Mouse (Mus musculus) megakaryocyte progenitor cell, adult 5-6 weeks (primary cell): Measurements from ENCODE around the gene Colq. TPM values are rescaled to one million over a fixed set of nuclear protein-coding genes. Genes with fewer than 3 reads are reported as not detected.

Experiments used
- ATAC-seq: replicated peaks from 2 replicates; pipeline ENCODE4 v1.8.0; 2016; ENCODE audit warnings: mild to moderate bottlenecking, moderate TSS enrichment, inconsistent platforms; ENCODE audit not compliant: poor library complexity
- total RNA-seq, 2 experiments: library from RNA; stranded (forward) in 1 of 2; stranded (reverse) in 1 of 2; fragments of 157-497, 149-512 nt in 1 of 2; fragments of 200-1000 nt in 1 of 2; gene quantifications; 2 replicates each; pipeline versions ENCODE4 v1.2.3 to v1.2.4; 2015 to 2017

Gene Colq
- total RNA-seq, 2 experiments from 2014 or later = not detected

DNA sequence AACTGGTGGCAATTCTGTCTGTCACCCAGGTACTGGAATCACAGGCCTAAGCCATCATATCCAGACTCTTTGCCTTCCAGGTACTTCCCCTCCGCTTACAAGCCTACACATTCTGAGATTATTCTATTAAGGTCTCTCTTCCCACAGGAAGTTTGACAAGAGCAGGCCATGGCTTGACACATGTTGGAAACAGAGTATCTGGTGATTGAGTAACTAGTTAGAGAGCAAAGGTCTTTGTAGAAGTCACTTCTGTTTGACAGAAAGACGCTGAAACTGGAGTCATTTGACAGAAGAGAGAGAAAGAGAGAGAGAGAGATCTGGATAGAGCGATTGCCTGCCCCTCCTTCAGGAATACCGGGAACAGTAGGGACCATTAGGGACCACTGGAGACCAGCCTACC, 60.3 kb downstream of the Colq start:
- no peak for ATAC-seq

DNA sequence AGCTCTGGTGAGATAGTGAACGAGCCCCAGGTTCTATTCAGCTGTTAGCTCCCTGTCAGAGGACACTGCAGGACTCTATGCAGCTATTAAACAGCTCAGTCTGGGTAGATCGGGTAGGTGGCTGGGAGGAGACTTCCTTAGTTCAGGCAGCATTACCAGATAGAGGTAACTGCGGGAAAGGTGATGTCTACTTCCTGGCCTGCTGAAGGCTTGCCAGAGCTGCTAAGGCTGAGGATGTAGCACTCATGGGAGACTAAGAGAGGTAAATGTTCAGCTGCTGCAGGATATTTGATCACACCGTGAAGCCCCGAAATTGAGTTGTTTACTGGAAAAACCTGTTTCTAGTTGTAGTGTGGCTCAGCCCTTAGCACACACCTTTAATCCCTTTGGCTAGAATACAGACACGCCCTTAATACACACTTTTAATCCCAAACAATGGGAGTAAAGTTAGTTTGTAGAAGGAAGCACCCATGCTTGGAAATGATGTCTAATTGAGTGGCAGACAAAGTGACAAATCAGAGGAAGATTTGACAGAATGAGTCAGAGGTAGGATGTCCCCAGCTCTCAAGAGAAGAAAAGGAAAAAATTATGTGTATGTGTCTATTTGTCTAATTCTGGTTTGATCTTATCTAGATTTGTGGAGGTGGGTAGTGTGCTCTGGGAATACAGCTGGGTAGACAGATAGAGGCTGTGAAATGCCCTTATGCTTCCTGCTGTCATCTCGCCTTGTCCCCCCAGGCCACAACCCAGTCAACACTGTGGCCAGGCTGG, 65.9 kb downstream of the Colq start:
- no peak for ATAC-seq

DNA sequence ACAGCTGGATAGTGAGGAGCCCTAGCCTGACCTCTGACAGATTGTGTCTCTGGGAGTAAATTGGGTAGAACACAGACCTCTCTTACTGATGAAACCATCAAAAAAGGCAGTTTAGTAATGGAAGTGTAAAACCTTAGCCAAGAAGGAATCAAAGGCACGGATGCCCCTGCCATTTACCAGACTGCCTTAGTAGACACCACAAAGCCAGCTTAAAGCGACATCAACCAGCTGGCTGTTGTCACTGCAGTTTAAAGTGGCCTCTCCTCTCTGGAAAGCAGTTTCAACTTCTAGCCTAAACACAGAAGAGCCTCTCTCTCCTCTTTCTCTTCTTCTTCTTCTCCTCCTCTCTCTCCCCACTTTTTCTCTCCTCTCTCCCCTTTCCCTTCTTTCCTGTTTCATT, 69.8 kb downstream of the Colq start:
- ATAC-seq = no peak

DNA sequence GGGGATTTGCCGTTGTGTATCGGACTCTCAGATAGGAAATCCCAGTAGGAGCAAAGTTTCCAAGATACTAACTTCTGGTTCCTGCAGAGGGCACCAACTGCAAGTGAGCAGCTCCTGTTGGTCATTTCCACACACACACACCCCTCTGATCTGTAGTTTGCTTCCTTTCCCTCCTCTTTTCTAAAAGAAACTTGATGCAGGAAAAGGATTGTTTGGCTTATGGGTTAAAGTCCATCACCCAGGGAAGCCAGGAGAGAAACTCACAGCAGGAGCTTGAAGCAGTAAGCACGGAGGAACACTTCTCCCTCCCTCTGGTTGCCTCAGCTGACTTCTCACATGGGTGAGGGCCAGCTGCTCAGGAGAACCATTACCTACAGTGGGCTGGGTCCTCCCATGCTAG, 72.0 kb downstream of the Colq start:
- ATAC-seq = 0 out of 2 replicates have a peak, but pooled peaks have one; percentile 23

DNA sequence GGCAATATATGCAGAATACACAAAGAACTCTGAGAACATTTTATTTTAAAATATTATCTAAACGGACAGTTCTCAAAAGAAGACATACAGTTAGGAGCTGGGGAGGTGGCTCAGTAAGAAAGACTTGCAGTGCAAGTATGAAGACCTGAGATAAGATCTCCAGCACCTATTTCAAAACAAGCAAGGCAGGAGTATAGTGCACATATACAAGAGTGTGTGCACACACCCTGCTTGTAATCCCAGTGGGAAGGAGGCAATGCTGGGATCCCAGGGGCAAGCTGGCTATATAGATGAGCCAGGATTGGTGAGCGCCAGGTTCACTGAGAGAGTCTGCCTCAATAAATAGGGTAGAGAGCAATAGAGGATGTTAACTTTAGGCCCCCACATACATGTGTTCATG, 75.2 kb downstream of the Colq start:
- no peak for ATAC-seq

DNA sequence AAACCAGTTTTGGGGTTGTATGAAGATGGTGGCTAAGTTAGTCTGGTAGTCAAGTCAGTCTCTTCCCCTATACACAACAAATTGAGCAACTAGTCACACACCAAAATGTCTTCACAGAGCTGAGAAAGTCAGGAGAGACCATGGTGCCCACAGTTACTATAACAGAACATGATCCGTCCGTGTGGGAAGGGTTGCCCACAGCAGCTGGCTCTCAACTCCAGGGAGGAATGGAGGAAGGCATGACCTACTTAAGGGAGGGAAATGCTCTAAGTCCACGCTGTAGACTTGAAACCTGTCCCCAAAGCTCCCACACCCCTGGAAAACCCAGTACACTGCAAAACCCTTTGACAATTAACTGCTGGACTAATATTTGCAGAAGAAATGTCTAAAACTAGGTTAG, 80.8 kb downstream of the Colq start:
- no peak for ATAC-seq

DNA sequence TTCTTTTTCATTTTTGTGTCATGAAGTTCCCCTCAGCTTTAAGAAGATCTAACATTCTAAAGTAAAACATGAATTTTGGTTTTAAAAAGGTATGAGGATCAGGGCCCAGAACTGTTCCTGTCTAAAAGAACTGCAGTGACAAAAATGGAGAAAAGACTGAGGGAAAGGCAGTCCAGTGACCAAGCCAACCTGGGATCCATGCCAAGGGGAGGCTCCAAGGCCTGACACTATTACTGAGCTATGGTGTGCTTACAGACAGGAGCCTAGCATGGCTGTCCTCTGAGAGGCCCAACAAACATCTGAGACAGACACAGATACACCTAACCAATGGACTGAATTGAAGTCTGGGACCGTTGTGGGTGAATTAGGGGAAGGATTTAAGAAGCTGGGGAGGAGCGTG, 81.2 kb downstream of the Colq start:
- ATAC-seq = no peak

DNA sequence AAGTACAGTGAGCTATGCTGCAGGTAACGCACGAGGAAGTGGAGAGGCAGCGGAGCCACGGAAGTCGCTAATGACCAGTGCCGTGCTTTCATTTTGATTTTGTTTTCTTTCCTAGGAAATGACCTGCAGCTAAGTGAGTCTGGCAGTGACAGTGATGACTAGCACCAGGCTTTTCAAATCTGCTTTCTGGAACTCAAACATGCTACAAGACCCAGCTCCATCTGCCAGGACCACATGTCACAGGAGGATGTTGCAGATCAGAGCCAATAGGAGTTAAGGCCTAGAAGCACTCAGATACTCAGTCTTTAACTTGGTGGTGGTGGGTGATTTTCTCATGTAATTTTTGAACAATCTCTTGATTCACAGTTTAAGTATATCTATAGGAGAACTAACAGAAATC, 84.7 kb downstream of the Colq start:
- no peak for ATAC-seq

DNA sequence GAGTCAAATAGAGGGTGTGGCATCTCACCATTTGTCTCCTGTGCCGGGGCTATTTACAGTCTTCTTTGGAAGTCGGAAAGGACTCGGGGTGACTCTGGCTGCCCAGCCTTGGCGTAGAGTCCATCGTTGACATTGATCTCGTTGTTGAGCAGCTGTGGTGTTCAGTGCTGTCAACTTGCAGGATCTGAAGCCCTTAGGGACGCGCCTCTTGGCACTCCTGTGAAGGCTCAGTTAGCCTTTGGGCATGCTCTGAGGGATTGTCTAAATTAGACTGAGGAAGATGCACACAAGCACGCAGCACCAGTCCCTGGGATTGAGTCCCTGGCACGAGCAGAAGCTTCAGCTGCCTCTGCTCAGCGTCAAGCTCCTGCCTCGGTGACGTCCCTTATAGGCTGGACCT, 87.7 kb downstream of the Colq start:
- ATAC-seq = no peak

DNA sequence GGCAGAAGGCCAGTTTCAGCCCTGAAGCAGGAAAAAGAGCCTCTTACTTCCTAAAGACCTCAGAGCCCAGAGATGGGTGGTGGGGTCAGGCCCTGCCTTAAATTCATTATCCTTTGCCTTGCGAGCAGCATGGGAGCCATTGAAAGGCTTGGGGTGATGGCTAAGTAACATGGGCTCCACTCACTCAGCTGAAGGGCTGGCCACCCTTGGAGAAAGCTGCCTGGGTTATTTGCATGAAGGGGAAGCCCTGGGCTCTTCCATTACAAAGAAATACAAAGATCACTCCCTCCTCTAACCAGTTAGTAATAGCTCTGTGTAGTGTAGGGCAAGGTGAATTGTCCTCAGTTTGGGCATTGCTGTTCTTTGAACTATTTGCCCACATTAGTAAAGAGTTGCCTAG, 91.6 kb downstream of the Colq start:
- ATAC-seq = no peak

DNA sequence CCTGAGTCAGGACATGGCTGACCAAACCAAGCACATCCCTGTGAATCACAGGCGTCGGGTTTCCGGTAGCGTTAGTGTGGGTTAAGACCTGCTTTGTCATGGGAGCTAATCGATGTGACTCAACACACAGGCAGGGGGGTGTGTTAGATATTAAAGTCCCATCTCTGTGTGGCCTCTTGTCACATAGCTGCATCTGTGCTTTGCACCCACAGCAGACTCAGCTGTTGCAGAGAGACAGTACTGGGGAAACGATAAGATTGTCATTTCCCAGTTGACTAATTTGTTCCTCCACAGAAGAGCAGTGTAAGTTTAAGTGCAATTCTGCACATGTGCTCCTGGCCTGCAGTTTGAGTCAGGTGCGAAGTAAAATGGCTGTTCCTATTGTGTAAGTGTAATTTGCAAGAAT, 94.9 kb downstream of the Colq start:
- ATAC-seq = peak; percentile 88

DNA sequence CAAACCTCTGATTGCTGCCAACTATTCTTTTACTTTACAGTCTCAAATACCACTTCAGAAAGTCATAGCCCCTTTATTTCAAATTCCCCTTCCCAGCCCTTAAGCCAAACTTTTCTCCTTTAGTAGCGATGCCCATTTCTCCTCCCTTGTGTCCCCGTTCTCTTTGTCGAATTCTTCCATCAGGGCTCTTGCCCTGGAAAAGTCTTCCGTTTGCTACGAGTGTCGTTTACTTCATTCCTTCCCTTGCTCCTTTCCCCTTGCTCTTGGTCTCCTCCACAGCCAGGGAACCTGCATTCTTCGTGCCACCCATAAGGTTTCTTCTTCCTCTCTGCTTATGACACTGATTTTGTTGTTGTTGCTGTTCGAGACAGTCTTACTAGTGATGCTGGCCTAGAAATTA, 95.6 kb downstream of the Colq start:
- no peak for ATAC-seq

DNA sequence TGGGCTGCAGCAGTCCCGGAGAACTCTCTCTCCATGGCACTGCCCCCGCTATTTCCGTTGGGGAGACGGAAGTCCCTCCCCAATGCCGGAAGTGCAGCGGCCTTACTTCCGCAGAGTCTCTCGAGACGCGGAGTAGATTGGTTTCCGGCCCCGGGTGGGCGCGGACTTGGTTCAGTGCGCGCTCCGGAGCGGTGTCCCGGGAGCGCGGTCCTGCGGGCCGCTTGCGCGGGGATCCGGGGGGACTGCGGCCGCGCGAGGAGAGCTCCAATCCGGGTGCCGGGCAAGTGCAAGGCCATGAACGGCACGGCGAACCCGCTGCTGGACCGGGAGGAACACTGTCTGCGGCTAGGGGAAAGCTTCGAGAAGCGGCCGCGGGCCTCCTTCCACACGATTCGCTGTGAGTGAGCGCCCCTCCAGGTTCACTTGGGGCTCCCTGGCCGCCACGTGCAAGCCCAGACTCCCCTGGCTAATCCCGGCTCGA, 96.1 kb downstream of the Colq start, which contains the start of gene Mettl6:
Gene Mettl6, minus strand, starts transcription at position 66 of the 481 bp plus-strand sequence.
- ATAC-seq = peak; percentile 80

DNA sequence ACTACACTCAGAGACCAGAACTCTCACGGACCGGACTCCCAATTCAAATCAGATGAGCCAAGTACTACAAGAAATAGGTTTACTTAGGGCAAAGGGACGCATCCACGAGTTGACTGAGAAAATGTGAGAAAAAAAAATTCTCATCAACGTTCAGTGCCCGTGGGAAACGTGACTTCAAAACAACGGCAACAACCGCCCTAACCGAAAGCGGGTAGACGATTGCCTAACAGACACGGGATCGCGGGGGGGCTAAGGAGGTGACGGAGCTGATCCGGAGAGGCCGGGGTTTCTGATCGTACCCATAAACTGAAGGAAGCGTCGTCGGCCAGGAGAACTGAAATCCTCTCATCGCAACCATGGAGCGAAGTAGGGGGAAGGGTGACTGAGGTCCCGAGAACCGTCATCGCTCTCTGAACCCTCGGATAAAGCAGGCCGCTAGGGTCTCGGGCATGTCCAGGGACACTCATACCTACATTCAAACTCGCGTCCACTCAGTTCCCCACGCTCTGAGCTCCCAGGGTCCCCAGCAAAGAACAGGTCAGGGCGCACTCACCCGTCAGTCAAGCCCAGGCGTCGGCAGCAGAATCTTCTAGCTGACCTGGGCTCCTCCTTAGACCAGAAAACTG, 96.7 kb downstream of the Colq start, which contains the start of gene Eaf1:
Gene Eaf1, plus strand, starts transcription at position 51 of the 626 bp plus-strand sequence.
- ATAC-seq = peak; percentile 59

DNA sequence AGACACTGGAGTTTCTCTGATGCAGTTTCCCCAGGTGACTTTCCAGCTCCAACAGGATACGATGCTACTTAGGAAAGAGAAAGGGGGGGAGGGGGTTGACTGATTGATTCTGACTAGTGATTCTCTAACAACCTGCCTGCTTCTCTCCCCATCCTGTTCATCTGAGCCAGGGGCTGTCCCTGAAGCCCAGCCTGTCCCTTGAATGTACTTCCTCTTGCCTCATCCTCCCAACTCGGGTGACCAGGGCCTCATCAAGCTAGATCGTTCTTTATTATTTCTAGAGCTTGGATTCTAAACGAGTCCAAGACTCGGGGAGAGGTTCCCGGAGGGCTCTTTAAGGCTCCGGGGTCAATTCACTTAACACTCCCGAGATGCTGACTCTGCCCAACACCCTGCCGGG, 97.2 kb downstream of the Colq start:
- ATAC-seq = no peak

DNA sequence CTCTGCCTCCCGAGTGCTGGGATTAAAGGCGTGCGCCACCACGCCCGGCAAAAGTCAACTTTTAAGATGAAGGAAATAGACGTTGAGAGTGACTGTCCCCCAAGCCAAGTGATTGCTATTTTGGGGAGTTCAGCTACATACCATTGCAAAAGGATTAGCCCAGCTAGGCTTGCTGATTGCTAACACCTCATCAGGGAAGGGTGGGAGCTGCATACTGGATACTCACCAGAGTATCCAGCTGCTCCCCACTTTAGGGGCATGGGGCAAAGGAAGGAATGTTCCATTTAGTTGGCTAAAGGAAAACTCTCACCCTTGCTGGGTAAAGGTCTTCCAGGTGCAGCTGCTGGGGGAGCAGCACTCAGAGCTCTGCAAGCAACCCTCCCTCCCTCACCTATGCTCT, 103.1 kb downstream of the Colq start:
- no peak for ATAC-seq

DNA sequence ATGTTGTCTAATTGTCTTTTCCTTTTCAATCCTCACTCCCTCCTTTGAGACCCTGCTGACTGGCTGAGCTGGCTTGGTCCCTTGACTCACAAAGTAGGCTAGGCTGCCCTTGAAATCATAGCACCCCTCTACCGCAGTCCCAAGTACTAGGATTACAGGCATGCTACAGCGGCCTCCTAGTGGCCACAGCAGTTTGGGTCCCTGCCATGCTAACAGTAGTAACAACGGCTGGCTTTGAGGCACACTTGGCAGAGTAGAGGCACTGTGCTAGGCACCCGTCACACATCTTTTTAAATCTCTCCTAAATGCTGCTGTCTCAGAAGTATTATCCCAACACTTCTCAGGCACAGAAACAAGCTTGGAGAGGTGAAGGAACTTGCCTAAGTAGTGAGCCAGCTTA, 104.7 kb downstream of the Colq start:
- peak; percentile 46; the same call in 1 of the 2 replicates for ATAC-seq

DNA sequence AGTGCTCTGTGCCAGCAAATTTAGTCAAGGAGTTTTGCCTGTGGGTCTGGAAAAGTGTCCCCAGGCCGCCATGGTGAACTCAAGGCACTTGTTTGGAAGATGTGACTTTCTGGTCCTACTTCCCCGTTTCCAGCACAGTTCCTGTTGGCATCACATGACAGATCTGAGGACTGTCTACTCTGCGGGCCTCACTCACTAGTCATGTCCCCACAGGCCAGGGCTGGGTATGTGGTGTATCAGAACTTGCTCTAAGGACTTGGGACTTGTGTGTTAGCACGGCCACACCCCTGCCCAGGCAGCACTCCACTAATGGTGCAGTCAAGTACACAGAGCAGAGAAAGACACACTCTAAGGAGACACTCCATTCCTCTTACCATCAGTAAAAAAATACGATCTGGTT, 108.7 kb downstream of the Colq start:
- peak; percentile 23; the same call in 1 of the 2 replicates for ATAC-seq

DNA sequence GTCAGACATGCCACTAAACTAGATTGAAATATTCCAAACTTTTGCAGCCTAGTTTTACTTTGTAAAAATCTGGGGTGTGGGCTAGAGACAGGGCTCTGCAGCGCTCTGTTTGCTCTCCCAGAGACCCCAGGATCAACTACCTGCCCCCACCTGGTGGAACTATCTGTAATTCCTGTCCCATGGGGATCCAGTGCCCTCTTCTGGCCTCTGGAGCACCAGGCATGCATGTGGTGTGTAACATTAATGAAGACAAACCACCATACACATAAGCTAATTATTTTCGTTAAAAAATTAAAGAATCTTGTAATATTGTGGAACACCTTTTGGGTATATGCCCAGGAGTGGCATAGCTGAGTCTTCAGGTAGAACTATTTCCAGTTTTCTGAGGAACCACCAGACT, 117.8 kb downstream of the Colq start:
- ATAC-seq = no peak
